Mouse (Mus musculus): Measurements from ENCODE around the gene Coro7.

GRCm38 (mm10) chr16:4652707-4653416 lies 26.7 kb downstream of the Coro7 start:
- no peak for TF ChIP-seq CTCF (IDR thresholded peaks at IDR 0.05; ENCODE audit: control insufficient read depth, insufficient read depth, insufficient replicate concordance, low read depth, low read length)
- TF ChIP-seq POLR2A (IDR thresholded peaks at IDR 0.05; ENCODE audit: control insufficient read depth, low read depth, low read length): no peak
